Comparison of ENCODE assay signal across 29 mouse cellular contexts in genomic region chr2:94387846-94388245, GRCm38 (mm10). TPM values are rescaled to one million over a fixed set of nuclear protein-coding genes. Genes with fewer than 3 reads are reported as not detected.
DNase-seq lines count a peak whose midpoint lies in the region; ATAC-seq lines count a peak whose summit lies in the region.
"Had no signal": no experiment of that assay in that cellular context is flagged by ENCODE, and none has a peak within 500 bp of the region (broad histone marks: within the 10 kb centered on the region; RNA-seq: fewer than 3 reads in every experiment).

No protein-coding gene starts in this region.

- no peaks in the 10 kb centered on the region for H3K9me3 ChIP-seq in forebrain, embryonic 13.5 days (replicated peaks)
- H3K9me3 ChIP-seq: embryonic facial prominence, embryonic 10.5 days; embryonic facial prominence, embryonic 13.5 days; forebrain, embryonic 12.5 days; G1E; heart, embryonic 12.5 days; hindbrain, embryonic 12.5 days; hindbrain, embryonic 15.5 days had no signal

- H3K36me3 ChIP-seq in forebrain, embryonic 13.5 days (ENCODE audit: poor library complexity, severe bottlenecking): peaks cover 32% of the 10 kb centered on the region

- peak; percentile 27 for DNase-seq in heart, adult 11 months
- no peak for DNase-seq in heart, adult 8-10 months (ENCODE audit: low spot score)
- peak; percentile 23 for DNase-seq in right cerebral cortex, adult 18-20 months
- no peak for DNase-seq in right cerebral cortex, postnatal 10 days (ENCODE audit: low spot score in 2 of 2)
- DNase-seq in brain, adult 2 months (ENCODE audit: low read depth, low spot score): peak; percentile 75
- DNase-seq: adrenal gland, postnatal 10 days; B cell, adult 2 months; cerebellum, adult 11-12 months; cerebellum, adult 8-10 months; cerebellum, postnatal 10 days; cerebellum, postnatal 36 days; embryo, embryonic 11 days; gastrocnemius, postnatal 10 days; gastrocnemius, postnatal 36 days; heart, adult 18-20 months; kidney, adult 2 months had no signal

- no peak overlapping the region for H3K4me2 ChIP-seq in forebrain, embryonic 13.5 days
- H3K4me2 ChIP-seq: embryonic facial prominence, embryonic 13.5 days; forebrain, embryonic 12.5 days; heart, embryonic 12.5 days; hindbrain, embryonic 12.5 days; hindbrain, embryonic 15.5 days had no signal

- ATAC-seq in forebrain, embryonic 13.5 days: no peak
- ATAC-seq: forebrain, embryonic 16.5 days; intestine, postnatal 0 days; Patski had no signal

- no peak overlapping the region for H3K9ac ChIP-seq in forebrain, embryonic 13.5 days
- H3K9ac ChIP-seq: embryonic facial prominence, embryonic 13.5 days; forebrain, embryonic 12.5 days; heart, embryonic 12.5 days; hindbrain, embryonic 12.5 days; hindbrain, embryonic 15.5 days had no signal

- 98% methylated on average over 5 of the region's 5 CpGs for WGBS in forebrain, embryonic 13.5 days

- H3K4me3 ChIP-seq in forebrain, embryonic 13.5 days: no peak overlapping the region
- H3K4me3 ChIP-seq: embryonic facial prominence, embryonic 10.5 days; embryonic facial prominence, embryonic 13.5 days; erythroblast, embryonic 14.5 days; forebrain, embryonic 12.5 days; heart, embryonic 12.5 days; hindbrain, embryonic 12.5 days; hindbrain, embryonic 15.5 days had no signal

- no peaks in the 10 kb centered on the region for H3K4me1 ChIP-seq in forebrain, embryonic 13.5 days
- H3K4me1 ChIP-seq: embryonic facial prominence, embryonic 10.5 days; embryonic facial prominence, embryonic 13.5 days; forebrain, embryonic 12.5 days; hindbrain, embryonic 12.5 days; hindbrain, embryonic 15.5 days had no signal

- H3K27ac ChIP-seq in forebrain, embryonic 13.5 days: no peak overlapping the region
- H3K27ac ChIP-seq: embryonic facial prominence, embryonic 10.5 days; embryonic facial prominence, embryonic 13.5 days; forebrain, embryonic 12.5 days; hindbrain, embryonic 12.5 days; hindbrain, embryonic 15.5 days had no signal

- H3K27me3 ChIP-seq in forebrain, embryonic 13.5 days: no peaks in the 10 kb centered on the region
- H3K27me3 ChIP-seq: CH12.LX; embryonic facial prominence, embryonic 13.5 days; forebrain, embryonic 12.5 days; heart, embryonic 12.5 days; hindbrain, embryonic 12.5 days; hindbrain, embryonic 15.5 days; Patski had no signal

RNA-seq across cellular contexts. Expression of gene Ttc17, which starts 18.6 kb away (rescaled TPM):
- total RNA-seq in heart, adult 8-10 months (2022): 10 to 100 TPM; 30.0 to 38.2 (median 35.3) TPM
- 17.0 and 17.9 TPM in 2 replicates for polyA plus RNA-seq in forebrain, embryonic 13.5 days (2015; fragmentation: Nextera tagmentation; extraction: Ambion mirVana)

RNA-seq across cellular contexts. Expression of gene Api5, which starts 50.1 kb away (rescaled TPM):
- 10 to 100 TPM; 26.9 to 29.9 (median 28.6) TPM for total RNA-seq in heart, adult 8-10 months (2022)
- 151 and 164 TPM in 2 replicates for polyA plus RNA-seq in forebrain, embryonic 13.5 days (2015; fragmentation: Nextera tagmentation; extraction: Ambion mirVana)

Comparison
In these comparisons a context has a peak if more than half of its experiments do, and no peak if none do; other contexts are left out.
1. DNase-seq: peak in heart, adult 11 months (single experiment), right cerebral cortex, adult 18-20 months (single experiment) and brain, adult 2 months (single experiment); none in heart, adult 8-10 months (single experiment) and right cerebral cortex, postnatal 10 days (0 of 2).